Mouse (Mus musculus) frontal cortex, adult 2 months (tissue): ENCODE results near the gene Vmn2r112. TPM values are rescaled to one million over a fixed set of nuclear protein-coding genes. Genes with fewer than 3 reads are reported as not detected.
"Not testable (repeated sequence)": the region's sequence is repeated elsewhere in the genome, so short reads cannot be mapped to it uniquely, and the experiment has no call there.

Source experiments
- DNase-seq, 2 experiments: peaks; one replicate each; pipeline ENCODE4 v3.0.0; 2022; ENCODE audit warnings: low spot score in 1 of 2; ENCODE audit errors: extremely low spot score in 1 of 2
- polyA plus RNA-seq: library from polyadenylated mRNA; depleted of rRNA; stranded (reverse); fragments of >200 nt; gene quantifications from 2 replicates; pipeline ENCODE4 v1.2.3, GENCODE M21; 2012; rRNA removed

Vmn2r112 gene
- not detected in 2 replicates for polyA plus RNA-seq

- DNase-seq: not testable (repeated sequence)
Measured at GRCm38 (mm10) chr17:22600651-22601050, at the start of gene Vmn2r112. Gene Vmn2r112 (plus strand): TSS chr17:22600951.

GRCm38 (mm10) chr17:22573382-22573781 is 27.4 kb upstream of the Vmn2r112 start, which contains the start of gene Vmn2r111:
Gene Vmn2r111 (minus strand): TSS chr17:22573482.
- DNase-seq: not testable (repeated sequence)

- DNase-seq: no peak
Measured at GRCm38 (mm10) chr17:22630646-22631045, 29.9 kb downstream of the Vmn2r112 start.

Other genes starting within 250 kb of the Vmn2r112 start
- 8.5 and 8.8 TPM in 2 replicates for gene Zfp944, start 239.6 kb upstream of the Vmn2r112 start, polyA plus RNA-seq
- gene Zfp758, start 239.5 kb upstream of the Vmn2r112 start, polyA plus RNA-seq: 3.9 and 5.6 TPM in 2 replicates
- gene Zfp946, start 176.7 kb upstream of the Vmn2r112 start, polyA plus RNA-seq: 12.3 and 12.9 TPM in 2 replicates
- gene Vmn2r111, start 27.5 kb upstream of the Vmn2r112 start, polyA plus RNA-seq: not detected in 2 replicates